Mouse (Mus musculus): ENCODE measurements around the gene Cd79b. TPM values are rescaled to one million over a fixed set of nuclear protein-coding genes. Genes with fewer than 3 reads are reported as not detected.

The Cd79b gene
- total and polyA plus RNA-seq, 3 experiments: 527 to 741 (median 689) TPM

DNA sequence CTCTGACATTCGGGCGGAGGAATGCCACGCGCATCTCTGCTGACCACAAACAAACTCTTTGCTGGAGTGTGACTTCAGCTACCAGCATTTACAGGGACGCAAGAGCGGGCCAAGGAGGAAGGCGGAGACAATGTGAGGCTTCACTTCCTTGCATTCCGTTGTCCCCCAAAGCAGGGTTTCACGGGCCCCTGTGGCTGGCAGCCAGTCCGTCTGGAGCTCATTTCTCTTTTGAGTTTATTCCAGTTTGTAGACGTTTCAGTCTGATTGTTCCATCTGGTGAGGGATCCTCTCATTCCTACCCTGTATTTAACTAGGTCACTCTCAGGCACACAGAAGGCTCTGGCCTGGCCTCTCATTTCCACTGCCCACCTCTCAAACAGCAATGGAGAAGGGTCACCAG is 27.6 kb downstream of the Cd79b start:
- DNase-seq (ENCODE audit: extremely low read depth): no peak
- no peak overlapping the region for H3K4me3 ChIP-seq (replicated peaks in 1 of 3; ENCODE audit: low read depth in 2 of 3, low read length in 2 of 3, poor library complexity in 1 of 3)
- H3K27ac ChIP-seq (ENCODE audit: insufficient read depth, low read depth): no peak overlapping the region
- H3K36me3 ChIP-seq (replicated peaks in 1 of 2; ENCODE audit: control insufficient read depth in 1 of 2, insufficient read depth in 1 of 2, low read length in 1 of 2): no peaks in the 10 kb centered on the region
- H3K27me3 ChIP-seq (replicated peaks): peaks cover 4% of the 10 kb centered on the region
- H3K4me2 ChIP-seq (ENCODE audit: insufficient read depth, low read depth, poor library complexity, severe bottlenecking): no peak overlapping the region
- dilution Hi-C loops (cut with MboI; ENCODE audit: extremely low pct_ligation_motif_present, extremely low pct_unique_long_range_greater_than_20kb, low sequenced_read_pairs): no loop called here
- H3K9ac ChIP-seq (ENCODE audit: insufficient read depth, low read depth): no peak overlapping the region
- in situ Hi-C loops (cut with MboI; ENCODE audit: low pct_ligation_motif_present, low pct_unique_long_range_greater_than_20kb, low sequenced_read_pairs): loop anchor here (5.0 kb wide), 1 partner anchor 40 kb away; no protein-coding TSS in a partner anchor
- H3K9me3 ChIP-seq (replicated peaks; ENCODE audit: low read length): peaks cover 7% of the 10 kb centered on the region
- no peaks in the 10 kb centered on the region for H3K79me2 ChIP-seq (replicated peaks; ENCODE audit: control insufficient read depth, extremely low read depth, insufficient read depth, poor library complexity, severe bottlenecking)
- TF ChIP-seq E2F4 (IDR thresholded peaks at IDR 0.05; ENCODE audit: insufficient replicate concordance, low read depth, low read length) (no peak), KAT2A (IDR thresholded peaks at IDR 0.05; ENCODE audit: insufficient replicate concordance, low read length) (no peak), HCFC1 (IDR thresholded peaks at IDR 0.05; ENCODE audit: low read depth, low read length) (no peak), CTCF (conservative IDR thresholded peaks at IDR 0.05 in 1 of 2, IDR thresholded peaks at IDR 0.05 in 1 of 2; ENCODE audit: low read depth in 2 of 2, low read length in 2 of 2) (no peak), ZC3H11A (IDR thresholded peaks at IDR 0.05; ENCODE audit: low read depth, low read length) (no peak)
- H3K4me1 ChIP-seq (ENCODE audit: control insufficient read depth in 1 of 2, insufficient read depth in 2 of 2): peaks cover 0 to 14% of the 10 kb centered on the region in 2 experiments; a peak in 2 of 4 replicates

DNA sequence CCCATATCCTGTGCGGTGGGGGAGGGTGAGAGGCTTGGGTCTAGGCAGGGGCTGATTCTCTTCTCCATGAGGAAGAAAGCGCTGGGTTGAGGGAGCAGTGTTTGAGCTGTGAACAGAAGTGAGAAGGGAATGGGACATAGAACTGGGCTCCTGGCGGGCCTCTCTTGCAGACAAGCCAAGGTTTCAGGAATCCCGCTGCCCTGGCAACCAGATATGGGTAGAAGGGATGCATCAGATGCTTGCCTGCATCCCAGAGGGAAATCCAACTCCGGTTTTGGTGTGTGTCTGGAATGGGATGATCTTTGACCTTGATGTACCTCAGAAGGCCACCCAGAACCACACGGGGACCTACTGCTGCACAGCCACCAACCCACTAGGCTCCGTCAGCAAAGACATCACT is 28.4 kb downstream of the Cd79b start:
- Histone ChIP-seq H3K27me3 (replicated peaks) (peaks cover 4% of the 10 kb centered on the region), H3K9me3 (replicated peaks; ENCODE audit: low read length) (peaks cover 5% of the 10 kb centered on the region), H3K9ac (ENCODE audit: insufficient read depth, low read depth) (no peak overlapping the region), H3K4me3 (replicated peaks in 1 of 3; ENCODE audit: low read depth in 2 of 3, low read length in 2 of 3, poor library complexity in 1 of 3) (no peak overlapping the region), H3K79me2 (replicated peaks; ENCODE audit: control insufficient read depth, extremely low read depth, insufficient read depth, poor library complexity, severe bottlenecking) (no peaks in the 10 kb centered on the region), H3K27ac (ENCODE audit: insufficient read depth, low read depth) (no peak overlapping the region), H3K4me2 (ENCODE audit: insufficient read depth, low read depth, poor library complexity, severe bottlenecking) (no peak overlapping the region), H3K4me1 (ENCODE audit: control insufficient read depth in 1 of 2, insufficient read depth in 2 of 2) (peaks cover 0 to 8% of the 10 kb centered on the region in 2 experiments; a peak in 1 of 4 replicates), H3K36me3 (replicated peaks in 1 of 2; ENCODE audit: control insufficient read depth in 1 of 2, insufficient read depth in 1 of 2, low read length in 1 of 2) (no peaks in the 10 kb centered on the region)
- dilution Hi-C loops (cut with MboI; ENCODE audit: extremely low pct_ligation_motif_present, extremely low pct_unique_long_range_greater_than_20kb, low sequenced_read_pairs) (no loop called here), in situ Hi-C loops (cut with MboI; ENCODE audit: low pct_ligation_motif_present, low pct_unique_long_range_greater_than_20kb, low sequenced_read_pairs) (loop anchor here (5.0 kb wide), 1 partner anchor 41 kb away; no protein-coding TSS in a partner anchor)
- TF ChIP-seq UBTF (IDR thresholded peaks at IDR 0.05; ENCODE audit: low read depth, low read length): no peak
- TF ChIP-seq GABPA (IDR thresholded peaks at IDR 0.05; ENCODE audit: insufficient replicate concordance, low read depth, low read length): no peak
- DNase-seq (ENCODE audit: extremely low read depth): no peak

DNA sequence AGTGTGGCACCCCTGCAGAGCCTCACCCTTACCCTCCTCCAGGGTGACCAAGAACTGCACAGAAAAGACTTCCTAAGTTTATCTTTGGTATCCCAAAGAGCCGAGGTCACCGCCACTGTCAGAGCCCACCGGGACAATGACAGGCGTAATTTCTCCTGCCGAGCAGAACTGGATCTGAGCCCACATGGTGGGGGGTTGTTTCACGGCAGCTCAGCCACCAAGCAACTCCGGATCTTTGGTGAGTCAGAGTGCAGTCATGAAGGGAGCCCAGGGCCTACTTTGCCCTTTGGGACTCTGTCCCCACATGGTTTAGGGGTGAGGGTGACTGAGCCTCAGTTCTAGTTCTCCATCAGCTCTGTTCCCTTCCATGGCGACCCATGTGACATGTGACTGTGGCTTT is 30.4 kb downstream of the Cd79b start:
- no peaks in the 10 kb centered on the region for H3K79me2 ChIP-seq (replicated peaks; ENCODE audit: control insufficient read depth, extremely low read depth, insufficient read depth, poor library complexity, severe bottlenecking)
- no peaks in the 10 kb centered on the region for H3K36me3 ChIP-seq (replicated peaks in 1 of 2; ENCODE audit: control insufficient read depth in 1 of 2, insufficient read depth in 1 of 2, low read length in 1 of 2)
- H3K27me3 ChIP-seq (replicated peaks): peaks cover 4% of the 10 kb centered on the region
- no peak overlapping the region for H3K9ac ChIP-seq (ENCODE audit: insufficient read depth, low read depth)
- in situ Hi-C loops (cut with MboI; ENCODE audit: low pct_ligation_motif_present, low pct_unique_long_range_greater_than_20kb, low sequenced_read_pairs) (no loop called here), dilution Hi-C loops (cut with MboI; ENCODE audit: extremely low pct_ligation_motif_present, extremely low pct_unique_long_range_greater_than_20kb, low sequenced_read_pairs) (no loop called here)
- no peaks in the 10 kb centered on the region for H3K9me3 ChIP-seq (replicated peaks; ENCODE audit: low read length)
- H3K27ac ChIP-seq (ENCODE audit: insufficient read depth, low read depth): no peak overlapping the region
- TF ChIP-seq SIN3A (IDR thresholded peaks at IDR 0.05; ENCODE audit: low read length) (no peak), GABPA (IDR thresholded peaks at IDR 0.05; ENCODE audit: insufficient replicate concordance, low read depth, low read length) (no peak), RCOR1 (conservative IDR thresholded peaks at IDR 0.05; ENCODE audit: low read depth, low read length) (no peak), USF1 (IDR thresholded peaks at IDR 0.05; ENCODE audit: low read depth, low read length) (no peak), NELFE (IDR thresholded peaks at IDR 0.05; ENCODE audit: low read depth, low read length) (no peak), ZMIZ1 (IDR thresholded peaks at IDR 0.05; ENCODE audit: low read depth, low read length) (no peak)
- H3K4me1 ChIP-seq (ENCODE audit: control insufficient read depth in 1 of 2, insufficient read depth in 2 of 2): peaks cover 0 to 8% of the 10 kb centered on the region in 2 experiments; a peak in 1 of 4 replicates
- no peak for DNase-seq (ENCODE audit: extremely low read depth)
- H3K4me3 ChIP-seq (replicated peaks in 1 of 3; ENCODE audit: low read depth in 2 of 3, low read length in 2 of 3, poor library complexity in 1 of 3): no peak overlapping the region
- H3K4me2 ChIP-seq (ENCODE audit: insufficient read depth, low read depth, poor library complexity, severe bottlenecking): no peak overlapping the region
